Mouse (Mus musculus): ENCODE data around the gene Frat2. TPM values are rescaled to one million over a fixed set of nuclear protein-coding genes. Genes with fewer than 3 reads are reported as not detected.

Frat2 gene
- total RNA-seq, 4 experiments from 2014 or later = 2.2 to 4.6 (median 2.5) TPM

DNA sequence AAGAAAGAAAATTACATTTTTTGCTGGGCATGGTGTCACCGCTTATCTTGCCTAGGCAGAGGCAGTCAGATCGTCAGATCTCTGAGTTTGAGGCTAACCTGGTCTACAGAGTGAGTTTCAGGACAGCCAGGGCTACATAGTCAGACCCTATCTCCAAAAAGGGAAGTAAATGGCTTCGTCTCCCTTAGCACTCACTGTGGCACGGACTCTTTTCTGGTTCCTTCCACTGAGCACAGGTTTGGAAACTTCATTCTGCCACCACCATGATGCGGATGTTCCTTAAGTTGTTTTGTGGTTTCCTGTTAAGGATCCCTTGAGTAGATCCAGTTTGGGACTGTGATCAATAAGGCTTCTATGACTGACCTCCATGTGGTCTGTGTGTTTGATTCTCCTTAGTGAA lies 23.0 kb downstream of the Frat2 start:
- DNase-seq (ENCODE audit: low spot score) = no peak

DNA sequence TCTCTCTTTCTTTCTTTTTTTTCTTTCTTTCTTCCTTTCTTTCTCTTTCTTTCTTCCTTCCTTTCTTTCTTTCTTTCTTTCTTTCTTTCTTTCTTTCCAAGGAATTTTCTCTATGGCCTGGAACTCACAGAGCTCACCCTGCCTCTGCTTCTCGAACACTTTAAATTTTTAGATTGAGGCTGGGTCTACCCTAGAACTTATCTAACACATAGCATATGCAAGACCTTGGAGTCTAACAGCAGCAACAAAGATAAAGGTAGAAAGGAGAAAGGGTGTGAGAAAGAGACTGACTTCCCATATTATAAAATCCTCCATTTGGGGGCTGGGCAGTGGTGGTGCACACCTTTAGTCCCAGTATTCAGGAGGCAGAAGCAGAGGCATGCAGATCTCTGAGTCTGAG lies 25.3 kb downstream of the Frat2 start:
- DNase-seq (ENCODE audit: low spot score) = no peak

DNA sequence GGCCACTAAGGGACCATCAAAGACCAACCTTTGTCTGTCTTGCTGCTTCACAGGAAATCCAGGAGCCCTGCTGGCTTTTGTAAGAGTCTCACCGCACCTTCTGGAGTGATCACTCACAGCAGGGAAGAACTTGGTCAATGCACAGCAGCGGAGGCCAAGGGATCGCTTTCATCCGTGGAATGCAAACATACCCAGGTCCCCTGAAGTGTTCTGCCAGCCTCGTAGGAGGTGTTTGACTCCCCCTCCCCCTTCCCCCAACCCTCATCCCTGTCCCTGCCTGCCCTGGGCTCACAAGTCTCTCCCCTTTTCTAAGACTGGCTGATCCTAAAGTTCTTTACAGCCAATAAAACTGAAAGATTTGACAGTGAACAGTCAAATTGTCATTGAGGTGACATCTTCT lies 26.5 kb downstream of the Frat2 start:
- no peak for DNase-seq (ENCODE audit: low spot score)

DNA sequence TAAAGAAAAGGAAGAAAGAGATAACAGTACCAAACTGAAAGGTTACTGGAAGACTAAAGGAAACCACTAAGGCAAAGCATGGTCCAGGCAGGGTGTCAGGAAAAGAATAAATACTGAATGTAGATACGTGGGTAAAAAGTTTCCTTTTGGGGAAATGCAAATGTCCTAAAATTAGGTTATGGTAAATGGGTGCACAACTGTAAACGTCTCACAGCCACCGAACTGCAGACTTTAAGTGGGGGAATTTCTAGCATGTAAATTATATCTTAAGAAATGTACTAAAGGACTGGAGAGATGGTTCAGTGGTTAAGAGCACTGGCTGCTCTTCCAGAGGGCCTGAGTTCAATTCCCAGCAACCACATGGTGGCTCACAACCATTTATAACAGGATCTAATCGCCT lies 29.2 kb downstream of the Frat2 start:
- DNase-seq (ENCODE audit: low spot score) = no peak

DNA sequence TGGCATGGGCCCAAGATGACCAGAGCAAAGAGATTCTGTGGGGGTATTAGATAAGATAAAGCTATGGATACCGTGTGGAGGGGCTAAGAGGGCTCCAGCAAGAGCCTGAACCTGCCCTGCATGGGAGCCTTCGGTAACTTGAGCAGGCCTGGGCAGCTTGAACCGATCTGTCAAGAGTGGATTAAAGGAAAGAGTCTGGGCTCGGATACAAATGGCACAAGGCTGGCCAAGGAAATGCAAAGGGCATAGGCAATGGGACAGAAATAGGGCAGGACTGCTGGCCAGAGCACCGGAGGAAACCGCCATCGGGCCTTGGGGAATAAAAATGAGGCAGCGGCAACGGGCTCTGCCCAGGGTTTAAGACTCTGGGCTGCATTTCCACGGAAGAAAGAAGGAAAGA lies 30.6 kb downstream of the Frat2 start:
- peak; percentile 30 for DNase-seq (ENCODE audit: low spot score)

DNA sequence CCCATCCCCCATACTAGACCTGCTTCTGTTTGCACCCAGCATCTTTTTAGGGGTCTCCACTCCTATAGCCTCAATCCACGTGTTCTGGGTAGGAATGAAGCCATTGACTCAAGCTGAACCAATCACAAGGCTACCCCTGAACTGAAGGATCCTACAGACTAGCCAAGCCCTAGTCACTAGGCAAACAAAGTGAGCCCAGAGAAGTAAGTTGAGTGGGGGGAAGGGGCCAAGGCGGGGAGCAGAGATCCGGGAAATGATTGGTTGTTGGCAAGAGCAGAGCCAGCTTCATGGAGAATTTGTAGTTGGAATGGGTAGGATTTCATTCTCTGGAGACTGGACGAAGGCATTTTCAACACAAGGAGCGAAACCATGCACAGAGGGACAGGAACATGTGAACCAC lies 31.0 kb downstream of the Frat2 start:
- no peak for DNase-seq (ENCODE audit: low spot score)

DNA sequence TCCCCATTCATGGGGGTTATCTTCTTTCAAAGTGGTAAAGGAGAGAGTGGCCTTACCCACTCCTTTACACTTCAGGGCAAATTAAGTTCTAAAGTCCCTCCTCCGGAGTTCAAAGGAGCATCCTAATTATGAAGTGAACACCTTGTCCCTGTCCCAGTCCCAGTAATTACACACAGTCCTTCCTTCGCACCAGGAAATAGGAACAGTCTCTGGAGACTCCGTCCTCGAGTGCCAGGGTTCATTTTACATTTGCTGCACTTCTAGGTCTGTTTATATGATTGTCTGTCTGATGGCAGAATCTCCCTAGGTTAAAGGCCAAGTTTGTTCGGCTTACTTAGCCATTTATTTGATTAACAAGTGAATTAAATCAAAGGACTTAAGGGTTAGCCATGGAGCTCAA lies 31.5 kb downstream of the Frat2 start:
- no peak for DNase-seq (ENCODE audit: low spot score)

DNA sequence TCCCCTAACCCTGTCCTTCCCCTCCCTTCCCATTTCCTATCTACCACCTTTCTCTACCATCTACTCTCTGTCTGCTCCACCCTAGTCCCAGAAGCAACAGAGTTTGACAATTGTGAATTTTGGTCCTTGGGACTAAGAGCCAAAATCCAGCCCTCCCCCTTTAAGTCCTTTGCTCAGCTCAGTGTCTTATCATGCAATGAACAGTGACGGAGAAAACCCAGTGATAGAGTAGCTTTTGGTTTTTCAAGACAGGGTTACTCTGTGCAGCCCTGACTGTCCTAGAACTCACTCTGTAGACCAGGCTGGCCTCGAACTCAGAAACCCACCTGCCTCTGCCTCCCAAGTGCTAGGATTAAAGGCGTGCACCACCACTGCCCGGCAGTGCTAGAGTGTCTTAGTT lies 34.6 kb downstream of the Frat2 start:
- no peak for DNase-seq (ENCODE audit: low spot score)

DNA sequence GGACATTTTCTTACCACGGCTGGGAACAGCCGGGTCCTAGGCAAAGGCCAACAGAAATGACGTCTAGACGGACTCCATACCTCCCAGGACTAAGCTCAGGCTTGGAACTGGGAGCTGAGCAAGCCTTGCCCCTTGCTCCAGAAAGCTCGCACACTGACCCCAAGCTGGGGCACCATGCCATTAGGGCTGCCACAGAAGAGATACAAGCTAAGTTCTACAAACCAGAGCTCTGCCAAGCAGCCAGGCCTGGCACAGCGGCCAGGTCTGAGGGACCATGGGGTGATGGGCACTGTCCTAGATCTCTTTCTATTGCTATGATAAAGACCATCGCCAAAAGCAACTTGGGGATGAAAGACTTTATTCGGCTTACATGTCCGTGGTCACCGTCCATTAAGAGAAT lies 35.4 kb downstream of the Frat2 start:
- no peak for DNase-seq (ENCODE audit: low spot score)

DNA sequence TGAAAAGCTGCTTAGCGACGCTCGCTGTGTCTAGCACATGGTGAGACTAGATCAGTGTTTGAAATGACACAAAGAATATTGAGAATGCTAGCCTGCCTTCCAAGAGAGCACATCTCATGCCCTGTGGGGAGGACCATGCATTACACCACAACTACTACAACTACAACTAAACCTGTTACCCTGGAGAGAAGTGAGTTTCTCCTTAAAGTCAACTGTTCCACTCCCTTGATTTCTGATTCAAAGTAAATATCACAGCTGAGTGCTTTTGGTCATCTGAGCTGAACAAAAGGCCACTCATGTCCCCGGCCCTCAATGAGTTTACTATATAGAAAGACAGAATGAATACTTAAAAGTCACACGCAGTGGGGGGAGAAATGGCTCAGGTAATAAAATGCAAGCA lies 37.9 kb downstream of the Frat2 start:
- no peak for DNase-seq (ENCODE audit: low spot score)

DNA sequence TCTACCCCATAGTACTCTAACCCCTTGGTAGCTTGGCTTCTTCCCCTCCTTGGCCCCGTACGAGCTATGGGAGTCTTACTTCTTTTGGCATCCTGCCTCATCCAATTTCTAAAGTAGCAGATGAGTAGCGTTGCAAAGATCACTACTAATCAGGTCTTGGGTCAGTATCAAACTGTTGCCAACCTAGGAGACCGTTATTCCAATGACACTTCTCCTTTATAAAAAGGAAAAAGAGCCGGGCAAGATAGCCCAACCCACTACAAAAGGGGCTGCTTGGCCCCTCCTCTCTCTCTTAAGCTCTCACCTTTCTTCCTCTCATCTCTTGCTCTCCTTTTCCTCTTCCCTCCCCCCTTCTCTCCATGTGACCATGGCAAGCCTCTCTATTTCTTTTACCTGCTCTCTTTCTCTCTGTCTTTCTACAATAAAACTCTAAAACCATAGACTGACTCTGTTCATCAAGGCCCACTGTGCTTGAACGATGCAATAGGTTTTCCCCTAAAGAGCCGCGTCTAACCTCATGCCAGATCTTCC lies 39.8 kb downstream of the Frat2 start:
- no peak for DNase-seq (ENCODE audit: low spot score)

DNA sequence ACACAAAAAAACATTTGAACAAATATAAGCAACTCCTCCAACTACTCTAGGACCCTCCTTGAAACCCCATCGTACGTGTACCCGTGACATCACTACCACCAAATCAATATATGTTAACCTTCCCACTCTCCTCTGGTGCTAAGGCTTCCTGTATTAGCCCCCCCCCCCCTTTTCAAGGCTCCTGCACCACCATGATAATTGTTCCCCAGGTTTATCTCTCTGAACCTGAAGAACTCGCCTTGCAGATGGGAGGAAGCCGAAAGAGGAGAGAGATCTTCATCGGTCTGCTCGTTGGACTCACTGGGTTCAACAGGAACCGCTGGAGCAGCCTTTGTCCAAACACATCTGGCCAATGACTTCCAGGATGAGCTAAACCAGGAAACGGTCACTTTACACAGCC lies 40.4 kb downstream of the Frat2 start:
- DNase-seq (ENCODE audit: low spot score) = no peak

DNA sequence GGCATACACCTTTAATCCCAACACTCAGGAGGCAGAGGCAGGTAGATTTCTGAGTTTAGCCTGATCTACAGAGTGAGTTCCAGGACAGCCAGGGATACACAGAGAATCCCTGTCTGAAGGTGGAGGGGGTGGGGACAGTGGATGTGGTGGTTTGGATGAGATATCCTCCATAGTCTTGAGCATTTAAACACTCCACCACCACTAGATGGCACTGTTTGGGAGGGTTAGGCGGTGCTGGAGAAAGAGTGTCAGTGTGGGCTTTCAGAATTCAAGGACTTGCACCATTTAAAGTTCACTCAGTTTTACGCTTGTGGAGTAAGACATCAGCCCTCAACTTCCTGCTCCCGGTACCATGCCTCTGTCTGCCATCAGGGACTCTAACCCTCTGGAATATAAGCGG lies 42.1 kb downstream of the Frat2 start:
- no peak for DNase-seq (ENCODE audit: low spot score)

DNA sequence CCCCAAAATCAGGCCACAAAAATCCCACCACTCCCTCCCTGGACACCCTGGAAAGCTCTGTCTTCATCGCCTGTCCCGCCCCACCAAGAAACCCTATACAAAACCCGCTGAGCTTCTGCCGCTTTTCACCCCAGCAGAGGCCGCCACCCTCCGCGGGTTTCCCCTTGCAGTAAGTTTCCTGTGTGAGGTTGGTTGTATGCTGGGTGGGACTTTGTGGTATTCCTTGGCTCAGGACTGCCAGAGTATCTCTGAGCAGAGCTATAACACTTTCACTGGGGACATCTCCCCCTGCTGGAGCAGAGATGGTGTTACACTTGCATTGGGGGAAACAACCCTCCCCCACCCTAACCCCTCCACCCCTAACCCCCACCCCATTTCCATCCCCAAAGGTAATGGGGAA lies 44.6 kb downstream of the Frat2 start:
- DNase-seq (ENCODE audit: low spot score) = no peak

DNA sequence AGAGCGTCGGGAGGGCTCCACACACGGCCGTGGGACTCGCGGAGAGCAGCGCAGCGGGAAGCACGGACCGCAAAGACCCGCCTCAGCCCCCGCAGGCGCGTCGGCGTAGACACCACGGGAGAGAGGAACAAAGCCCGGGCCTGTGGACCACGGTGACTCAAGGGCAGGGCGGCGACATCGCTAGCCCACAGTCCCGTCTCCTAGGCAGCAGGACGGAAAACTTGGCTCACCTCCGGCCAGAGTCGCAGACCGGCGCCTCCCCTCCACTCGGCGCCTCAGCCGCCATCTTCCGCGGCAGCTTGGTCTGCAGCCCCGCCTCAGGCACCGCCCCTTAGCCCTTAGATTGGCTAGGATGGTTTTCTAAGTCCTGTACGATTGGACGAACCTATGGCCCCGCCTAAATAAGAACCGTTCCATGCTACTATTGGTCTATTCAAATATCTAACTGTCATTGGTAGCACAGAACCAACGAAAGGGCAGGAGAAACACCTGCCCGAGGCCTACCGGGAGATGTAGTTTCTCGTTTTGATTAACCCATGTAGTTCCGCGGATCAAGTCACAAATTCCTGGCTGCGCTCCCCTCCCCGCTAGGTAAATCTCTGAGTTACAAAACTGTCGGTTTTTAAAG lies 46.1 kb downstream of the Frat2 start, which contains the start of gene Arhgap19:
Gene Arhgap19 (minus strand): TSS at position 306 of the 628 bp plus-strand sequence.
- peak; percentile 97 for DNase-seq (ENCODE audit: low spot score)

DNA sequence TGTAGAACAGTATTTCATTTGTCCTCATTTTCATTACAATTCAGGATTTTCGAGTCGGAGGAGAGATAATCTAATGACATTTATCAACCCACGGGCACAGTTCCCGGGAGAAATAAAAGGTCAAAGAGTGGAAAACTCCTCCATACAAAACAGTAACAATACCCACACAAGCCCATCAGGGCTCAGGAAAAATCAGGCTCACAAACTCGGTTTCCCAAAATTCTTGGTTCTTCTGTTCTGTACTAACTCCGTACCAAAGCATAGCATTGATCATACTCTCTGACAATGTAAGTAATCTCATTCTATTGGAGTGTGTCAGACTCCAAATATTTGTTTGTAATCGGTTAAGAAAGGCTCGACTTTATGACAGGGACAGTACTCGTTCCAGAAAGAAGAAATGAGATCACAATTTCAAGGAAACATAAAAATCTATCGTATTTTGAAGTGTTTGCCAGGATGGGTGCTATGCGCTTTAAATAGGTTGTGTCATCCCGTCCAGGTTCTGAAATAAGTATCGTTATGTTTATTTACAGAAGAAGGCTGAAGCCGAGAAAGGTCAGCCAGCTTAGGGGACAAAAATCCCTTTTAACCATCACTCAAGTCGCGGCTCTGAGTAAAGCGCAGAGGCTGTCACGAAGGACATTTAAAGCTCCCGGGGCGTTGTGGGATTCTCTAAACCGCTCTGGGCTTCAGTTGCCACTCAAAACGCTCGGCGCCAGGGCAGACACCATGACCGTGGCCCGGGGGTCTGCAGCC lies 46.8 kb downstream of the Frat2 start:
- no peak for DNase-seq (ENCODE audit: low spot score)

DNA sequence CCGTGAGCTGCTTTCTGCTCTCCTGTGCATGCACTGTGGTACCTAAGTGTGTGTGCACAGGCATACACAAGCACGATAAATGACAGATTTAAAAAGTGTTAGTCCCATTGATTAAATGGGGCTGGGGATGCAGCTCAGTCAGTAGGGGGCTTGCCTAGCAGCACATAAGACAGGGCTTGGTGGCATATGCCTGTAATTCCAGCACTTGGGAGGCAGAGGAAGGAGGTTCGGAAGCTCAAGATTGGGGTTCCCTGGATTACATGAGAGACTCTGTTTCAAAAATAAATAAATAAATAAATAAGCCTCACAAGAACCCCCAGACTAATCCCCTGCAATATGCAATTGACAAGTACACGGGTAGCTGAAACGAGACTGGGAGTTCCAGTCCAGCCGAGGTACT lies 47.5 kb downstream of the Frat2 start:
- DNase-seq (ENCODE audit: low spot score) = no peak

DNA sequence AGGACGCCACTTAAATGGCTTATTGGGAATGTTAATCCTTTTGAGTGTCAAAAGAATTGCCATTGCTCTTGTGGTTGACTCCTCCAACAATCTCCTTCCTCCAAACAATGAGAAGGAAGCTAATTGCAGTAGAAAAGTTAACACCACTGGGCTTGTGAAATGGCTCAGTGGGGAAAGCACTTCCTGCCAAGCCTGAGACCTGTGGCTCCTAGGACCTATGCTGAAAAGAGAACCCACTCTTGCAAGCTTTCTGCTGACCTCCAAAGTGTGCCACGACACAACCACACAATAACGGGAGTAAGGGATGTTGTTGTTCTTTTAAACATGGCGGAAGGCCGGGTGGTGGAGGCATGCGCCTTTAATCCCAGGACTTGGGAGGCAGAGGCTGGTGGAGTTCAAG lies 50.4 kb downstream of the Frat2 start:
- no peak for DNase-seq (ENCODE audit: low spot score)

DNA sequence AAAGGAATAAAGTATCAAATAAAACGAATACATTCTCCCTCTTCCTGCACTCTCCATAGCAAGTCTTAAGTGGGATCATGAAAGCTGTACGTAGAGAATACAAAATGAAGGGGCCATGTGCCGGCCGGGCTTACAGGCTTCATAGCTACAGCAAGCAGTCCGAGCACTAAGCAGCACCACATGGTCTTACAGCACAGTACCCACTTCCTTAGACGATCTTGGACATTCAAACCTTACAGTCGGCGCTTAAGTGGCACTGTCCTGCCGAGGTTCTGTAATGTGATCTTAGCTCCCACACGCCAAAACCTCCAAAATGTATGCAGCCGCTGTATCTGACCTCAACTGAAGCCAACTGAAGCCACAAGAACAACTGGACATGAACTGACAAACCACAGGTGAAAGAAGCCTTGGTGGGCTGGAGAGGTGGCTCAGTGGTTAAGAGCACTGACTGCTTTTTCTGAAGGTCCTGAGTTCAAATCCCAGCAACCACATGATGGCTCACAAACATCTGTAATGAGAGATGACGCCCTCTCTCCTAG lies 51.1 kb downstream of the Frat2 start:
- no peak for DNase-seq (ENCODE audit: low spot score)

DNA sequence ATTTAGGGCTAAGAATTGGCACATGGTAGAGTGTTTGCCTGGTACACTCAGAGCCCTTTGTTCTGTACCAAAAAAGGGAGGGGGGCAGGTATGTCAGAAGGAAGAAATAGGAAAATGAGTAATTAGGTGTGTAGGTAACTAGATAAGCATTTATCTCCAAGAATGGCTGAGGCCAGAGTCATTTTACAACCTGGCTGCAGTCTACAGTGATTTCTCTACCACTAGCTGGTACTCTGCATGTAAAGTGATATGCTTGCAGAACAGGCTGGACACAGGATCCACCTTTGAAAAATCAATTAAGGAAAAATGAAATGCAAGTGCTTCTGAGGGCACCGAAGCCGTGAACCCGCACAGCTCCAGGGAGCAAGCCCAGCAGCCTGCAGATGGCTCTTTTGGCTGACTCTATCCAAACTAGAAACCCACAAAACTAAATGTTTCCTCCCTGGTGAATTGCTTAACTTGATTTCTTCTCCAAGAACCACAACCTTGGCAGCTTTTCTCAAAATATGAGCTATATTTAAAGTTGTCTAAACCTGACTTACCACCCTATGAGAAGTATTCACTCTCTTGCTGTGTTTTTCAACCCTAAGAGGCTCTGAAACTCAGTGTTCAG lies 51.7 kb downstream of the Frat2 start:
- DNase-seq (ENCODE audit: low spot score) = no peak

All from heart, adult 8-10 months (tissue).